10 mouse cellular contexts compared by ENCODE assay signal in the genomic region with DNA sequence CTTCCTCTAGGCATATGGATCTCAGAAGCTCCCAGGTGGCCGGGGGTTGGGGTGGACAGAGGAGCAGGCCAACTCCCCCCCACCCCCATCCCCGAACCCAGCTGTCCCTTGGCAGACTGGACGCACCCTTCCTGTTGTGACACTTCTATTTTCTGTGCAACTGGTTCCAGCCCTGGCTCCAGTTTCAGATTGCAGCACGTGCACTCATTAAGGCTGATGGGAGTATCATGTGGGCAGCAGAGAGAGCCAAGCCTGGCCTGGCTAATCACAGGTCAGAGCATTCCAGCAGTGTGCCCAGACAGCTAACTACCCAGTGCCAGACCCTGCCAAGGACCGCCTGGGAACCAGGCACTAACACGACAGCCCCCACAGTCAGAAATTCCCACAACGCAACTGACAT. TPM values are rescaled to one million over a fixed set of nuclear protein-coding genes. Genes with fewer than 3 reads are reported as not detected.
A peak's percentile ranks its signal among the peaks of the same experiment; 100 is the strongest.
DNase-seq lines count a peak whose midpoint lies in the region; ATAC-seq lines count a peak whose summit lies in the region.
"Had no signal": no experiment of that assay in that cellular context is flagged by ENCODE, and none has a peak within 500 bp of the region (broad histone marks: within the 10 kb centered on the region; RNA-seq: fewer than 3 reads in every experiment).

No protein-coding gene starts in this region.

- H3K27me3 ChIP-seq in liver, embryonic 15.5 days: peaks cover 11% of the 10 kb centered on the region
- H3K27me3 ChIP-seq in liver, embryonic 11.5 days (replicated peaks; ENCODE audit: control insufficient read depth, insufficient read depth, low read length): no peaks in the 10 kb centered on the region; the same call in 1 of the 2 replicates

- peaks cover 23% of the 10 kb centered on the region for H3K4me1 ChIP-seq in liver, embryonic 15.5 days (replicated peaks)
- H3K4me1 ChIP-seq in liver, embryonic 11.5 days (replicated peaks; ENCODE audit: control insufficient read depth, insufficient read depth, low read length): peaks cover 13% of the 10 kb centered on the region

- no peak overlapping the region for H3K4me2 ChIP-seq in liver, embryonic 15.5 days
- H3K4me2 ChIP-seq in liver, embryonic 11.5 days: no peak overlapping the region
- H3K4me2 ChIP-seq: liver, embryonic 13.5 days had no signal

- H3K9me3 ChIP-seq in liver, embryonic 15.5 days (replicated peaks): no peaks in the 10 kb centered on the region
- H3K9me3 ChIP-seq in liver, embryonic 11.5 days (ENCODE audit: control insufficient read depth, low read length): no peaks in the 10 kb centered on the region
- H3K9me3 ChIP-seq: liver, embryonic 13.5 days had no signal

- peak; percentile 34 for DNase-seq in adrenal gland, adult 2 months
- no peak for DNase-seq in adrenal gland, adult 8-10 months
- DNase-seq in liver, embryonic 11.5 days (ENCODE audit: low spot score): no peak
- peak; percentile 77 for DNase-seq in kidney, adult 18-20 months
- DNase-seq in ovary, postnatal 14 days (ENCODE audit: low spot score): peak; percentile 22
- no peak for DNase-seq in left cerebral cortex, adult 8-10 months (ENCODE audit: low spot score in 2 of 2)
- DNase-seq in left cerebral cortex, postnatal 14 days (ENCODE audit: low spot score in 2 of 2): no peak
- DNase-seq: liver, embryonic 13.5 days; thymus, postnatal 4 days had no signal

- intact Hi-C loops in left cerebral cortex, postnatal 14 days (cut with DNase I): no loop called here

- ATAC-seq in liver, embryonic 15.5 days (ENCODE audit: insufficient read depth): no peak
- ATAC-seq in liver, embryonic 11.5 days (replicated peaks; ENCODE audit: low FRiP score): no peak

- no peak overlapping the region for H3K4me3 ChIP-seq in liver, embryonic 15.5 days (replicated peaks)
- no peak overlapping the region for H3K4me3 ChIP-seq in liver, embryonic 11.5 days (ENCODE audit: low read depth, low read length)
- H3K4me3 ChIP-seq: liver, embryonic 13.5 days had no signal

- H3K27ac ChIP-seq in liver, embryonic 15.5 days (replicated peaks): no peak overlapping the region
- no peak overlapping the region for H3K27ac ChIP-seq in liver, embryonic 11.5 days (ENCODE audit: low read depth, low read length)
- H3K27ac ChIP-seq: liver, embryonic 13.5 days had no signal

- no peaks in the 10 kb centered on the region for H3K36me3 ChIP-seq in liver, embryonic 15.5 days (replicated peaks)
- H3K36me3 ChIP-seq in liver, embryonic 11.5 days (ENCODE audit: control insufficient read depth, insufficient read depth, low read length): no peaks in the 10 kb centered on the region
- H3K36me3 ChIP-seq: liver, embryonic 13.5 days had no signal

- H3K9ac ChIP-seq in liver, embryonic 15.5 days: 0 out of 2 replicates have a peak overlapping the region, but pooled peaks have one; percentile 4
- no peak overlapping the region for H3K9ac ChIP-seq in liver, embryonic 11.5 days (ENCODE audit: low read depth, low read length)
- H3K9ac ChIP-seq: liver, embryonic 13.5 days had no signal

- 67% methylated on average over 7 of the region's 7 CpGs for WGBS in liver, embryonic 15.5 days (ENCODE audit: insufficient replicate concordance)
- 71% methylated on average over 7 of the region's 7 CpGs for WGBS in liver, embryonic 11.5 days

RNA-seq across cellular contexts. Expression of a gene that starts 7.1 kb away (rescaled TPM):
- total RNA-seq in adrenal gland, adult 2 months (2021): 100 to 1,000 TPM in 1 of 2 experiments, 10 to 100 TPM in 1; 76.7 to 111 TPM
- 25.3 and 28.9 TPM in 2 replicates for polyA plus RNA-seq in adrenal gland, adult 2 months (2012; rRNA removed)
- 100 to 1,000 TPM in 2 of 4 experiments, 10 to 100 TPM in 2; 88.4 to 126 (median 102) TPM for total RNA-seq in adrenal gland, adult 8-10 months (2022)
- 46.7 and 50.5 TPM in 2 replicates for polyA plus RNA-seq in liver, embryonic 15.5 days (2015; fragmentation: Nextera tagmentation; extraction: Ambion mirVana)
- 82.9 and 89.3 TPM in 2 replicates for polyA plus RNA-seq in liver, embryonic 11.5 days (2014; fragmentation: Nextera tagmentation; extraction: Ambion mirVana)
- 100 to 1,000 TPM in 2 of 4 experiments, 10 to 100 TPM in 2; 86.2 to 103 (median 98.5) TPM for total RNA-seq in left cerebral cortex, adult 8-10 months (2022)
- total RNA-seq in left cerebral cortex, postnatal 14 days (2021): 10 to 100 TPM; 75.8 to 77.4 TPM

RNA-seq across cellular contexts. Expression of a gene that starts 39.2 kb away (rescaled TPM):
- 10 to 100 TPM in 1 of 2 experiments, 1 to 10 TPM in 1; 7.4 to 13.6 TPM for total RNA-seq in adrenal gland, adult 2 months (2021)
- polyA plus RNA-seq in adrenal gland, adult 2 months (2012; rRNA removed): 4.5 and 4.7 TPM in 2 replicates
- 10 to 100 TPM in 2 of 4 experiments, 1 to 10 TPM in 2; 9.8 to 16.5 (median 13.1) TPM for total RNA-seq in adrenal gland, adult 8-10 months (2022)
- 4.5 and 4.9 TPM in 2 replicates for polyA plus RNA-seq in liver, embryonic 15.5 days (2015; fragmentation: Nextera tagmentation; extraction: Ambion mirVana)
- 12.6 and 14.5 TPM in 2 replicates for polyA plus RNA-seq in liver, embryonic 11.5 days (2014; fragmentation: Nextera tagmentation; extraction: Ambion mirVana)
- total RNA-seq in left cerebral cortex, adult 8-10 months (2022): 10 to 100 TPM; 48.1 to 53.0 (median 49.1) TPM
- 10 to 100 TPM; 53.9 to 56.3 TPM for total RNA-seq in left cerebral cortex, postnatal 14 days (2021)

RNA-seq across cellular contexts. Expression of a gene that starts 55.2 kb away (rescaled TPM):
- total RNA-seq in adrenal gland, adult 2 months (2021): 1 to 10 TPM; 3.2 to 7.3 TPM
- polyA plus RNA-seq in adrenal gland, adult 2 months (2012; rRNA removed): 9.1 and 11.4 TPM in 2 replicates
- 1 to 10 TPM; 3.1 to 8.1 (median 5.4) TPM for total RNA-seq in adrenal gland, adult 8-10 months (2022)
- 1.9 and 2.2 TPM in 2 replicates for polyA plus RNA-seq in liver, embryonic 15.5 days (2015; fragmentation: Nextera tagmentation; extraction: Ambion mirVana)
- 4.0 and 5.6 TPM in 2 replicates for polyA plus RNA-seq in liver, embryonic 11.5 days (2014; fragmentation: Nextera tagmentation; extraction: Ambion mirVana)
- total RNA-seq in left cerebral cortex, adult 8-10 months (2022): under 1 TPM in 3 of 4 experiments, not detected in 1; 0.40 to 0.70 (median 0.54) TPM
- total RNA-seq in left cerebral cortex, postnatal 14 days (2021): not detected

Comparison
In these comparisons a context has a peak if more than half of its experiments do, and no peak if none do; other contexts are left out.
1. DNase-seq: peak in adrenal gland, adult 2 months (single experiment), kidney, adult 18-20 months (single experiment) and ovary, postnatal 14 days (single experiment); none in adrenal gland, adult 8-10 months (single experiment), liver, embryonic 11.5 days (single experiment), left cerebral cortex, adult 8-10 months (0 of 2) and left cerebral cortex, postnatal 14 days (0 of 2).